Mouse (Mus musculus) cerebellum, postnatal 36 days (tissue): ENCODE measurements at regions not wholly inside any gene's neighbourhood (a gene's known extent, or its start where the extent isn't known, plus 50 kb on each side); places are given as distances from the start of the nearest gene placed in this dataset.

Experiments used
- DNase-seq, 2 experiments: peaks; one replicate each; pipeline ENCODE4 v3.0.0; 2021 to 2022; ENCODE audit warnings: mixed read lengths in 2 of 2

DNA sequence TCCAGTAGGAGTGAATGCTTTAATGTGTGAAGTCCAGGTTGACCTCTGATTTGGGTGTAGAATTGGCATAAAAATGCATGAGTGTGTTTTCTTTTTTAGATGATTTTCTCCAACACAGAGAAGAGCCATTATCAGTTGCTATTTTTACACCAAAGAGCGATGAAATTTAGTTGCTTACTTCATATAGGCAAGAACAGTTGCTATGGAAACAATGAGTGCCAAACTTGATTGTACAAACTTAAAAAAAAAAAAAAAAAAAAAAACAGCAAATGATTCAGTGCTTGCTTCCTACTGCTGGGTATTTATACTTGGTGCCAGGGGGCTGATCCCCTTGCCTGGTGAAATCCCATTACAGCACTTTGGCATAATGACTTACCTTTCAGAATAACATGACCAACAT is 268.0 kb downstream of the Sec23a start:
- no peak for DNase-seq

DNA sequence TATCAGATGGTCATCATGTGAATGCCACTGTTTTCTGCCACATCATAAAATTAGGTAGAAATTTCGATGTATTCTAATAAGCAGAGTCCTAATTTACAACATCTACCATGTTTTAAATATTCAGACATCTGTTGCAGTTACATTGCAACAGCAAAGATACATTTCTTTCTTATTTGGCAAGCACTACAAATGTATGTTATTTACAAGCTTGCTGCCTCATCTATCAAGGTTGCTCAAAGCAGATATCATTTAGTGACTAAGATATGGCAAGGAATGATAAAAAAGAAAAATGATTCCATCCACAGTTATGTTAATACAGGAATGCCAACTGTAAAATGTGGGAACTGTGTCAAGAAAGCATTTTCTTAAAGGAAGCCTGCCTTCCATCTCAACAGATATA is 283.7 kb downstream of the Sec23a start:
- no peak for DNase-seq

DNA sequence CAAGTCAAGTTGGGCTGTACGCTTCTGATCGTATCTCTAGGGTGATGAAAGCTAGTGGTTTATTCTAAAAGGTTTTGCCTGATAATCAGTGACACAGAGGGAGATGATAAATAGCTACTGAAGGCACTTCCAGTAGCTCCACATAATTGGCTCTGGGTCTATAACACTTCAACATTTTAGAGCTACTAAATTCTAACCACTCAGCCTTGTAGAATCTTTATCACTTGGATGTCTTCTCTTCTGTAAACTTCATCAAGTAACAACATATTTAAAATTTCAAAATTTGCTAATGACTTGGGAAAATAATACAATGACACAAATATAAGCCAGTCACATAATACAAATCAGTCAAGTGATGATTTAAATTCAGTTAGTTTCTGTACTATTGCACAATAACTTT is 284.3 kb downstream of the Sec23a start:
- DNase-seq, result no peak

DNA sequence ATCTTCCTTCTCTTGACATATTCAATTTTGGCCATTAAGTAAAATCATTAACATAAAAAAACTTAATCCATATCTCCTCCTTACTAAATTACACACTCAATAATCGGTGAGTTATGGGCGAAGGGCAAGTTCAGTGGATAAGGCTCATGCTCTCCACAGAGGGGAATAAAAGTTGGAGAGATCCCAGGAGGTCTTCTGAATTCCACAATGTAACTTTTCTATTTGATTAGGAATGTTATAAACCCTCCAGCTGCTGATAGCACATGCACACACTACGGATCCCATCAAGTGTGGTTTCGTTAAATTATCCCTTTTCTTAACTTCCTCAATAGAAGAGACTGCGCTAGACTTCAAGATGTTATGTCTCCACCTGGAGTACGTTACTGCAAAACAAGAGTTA is 293.9 kb downstream of the Sec23a start:
- DNase-seq, result no peak

DNA sequence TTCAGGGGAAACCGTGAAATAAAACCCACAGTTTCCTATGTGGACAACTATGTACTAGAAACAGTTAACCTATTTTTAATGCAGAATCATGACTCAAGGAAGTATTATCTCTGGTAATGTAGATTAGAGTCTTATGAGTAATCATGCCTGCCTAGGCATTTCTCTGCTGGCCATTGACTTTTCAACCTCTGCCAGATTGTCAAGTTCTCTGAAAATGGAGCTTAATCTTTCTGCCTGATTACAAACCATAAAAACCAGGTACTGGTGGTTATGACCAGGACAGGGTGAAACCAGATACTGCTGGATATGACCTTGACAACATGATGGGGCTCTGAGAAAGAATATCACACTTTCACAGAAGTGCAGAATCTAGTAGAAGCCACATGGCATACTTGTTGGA is 297.6 kb downstream of the Sec23a start:
- no peak for DNase-seq

DNA sequence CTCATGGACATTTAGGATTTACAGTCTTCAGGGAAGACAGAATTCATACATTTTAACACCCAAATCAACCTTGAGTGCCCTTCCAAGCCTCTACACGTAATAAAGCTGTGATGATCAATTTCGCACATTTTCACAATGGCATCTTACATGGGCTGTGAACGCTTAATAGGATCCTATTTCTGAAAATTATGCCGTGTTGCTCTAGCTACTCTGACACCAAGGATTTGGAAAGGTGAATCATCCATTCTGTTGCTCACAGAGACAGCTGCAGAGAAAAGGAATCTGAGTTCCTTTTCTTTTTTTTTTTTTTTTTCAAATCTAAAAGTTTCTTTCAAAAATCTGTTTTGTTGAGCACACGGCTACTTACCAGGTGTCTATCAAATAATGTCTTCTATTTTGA is 316.1 kb downstream of the Sec23a start:
- DNase-seq, result no peak

DNA sequence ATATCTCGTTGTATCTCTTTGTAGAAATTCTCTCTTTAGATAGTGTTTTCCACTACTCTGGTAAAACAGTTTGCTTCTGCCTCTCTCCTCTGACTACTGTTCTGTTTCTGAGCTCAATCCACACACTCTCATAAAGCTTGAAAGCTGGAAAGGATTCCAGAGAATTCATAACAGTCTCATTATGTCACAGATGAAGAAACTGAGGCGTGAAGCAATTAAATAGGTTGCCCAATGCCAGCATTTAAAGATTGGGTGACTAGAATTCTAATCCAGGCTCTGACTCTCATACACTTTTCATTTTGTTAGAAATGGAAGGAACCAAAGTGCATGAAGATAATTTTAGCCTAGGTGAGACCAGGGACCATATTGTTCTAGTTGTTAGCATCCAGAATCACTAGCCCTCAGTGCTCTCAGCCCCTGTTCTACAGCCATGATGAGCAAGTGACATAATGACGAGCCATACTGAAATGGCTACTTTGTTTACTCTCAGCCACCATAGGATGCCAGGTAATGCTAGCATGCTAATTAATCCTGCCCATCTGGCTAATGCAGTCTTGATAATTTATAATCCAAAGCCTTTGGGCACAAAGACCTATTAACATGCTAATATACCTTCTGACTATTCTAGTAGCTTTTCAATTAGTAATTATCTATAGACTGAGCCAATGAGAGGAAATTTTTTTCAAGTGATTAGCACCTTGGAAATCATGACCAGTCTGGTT is 341.7 kb downstream of the Sec23a start:
- no peak for DNase-seq

DNA sequence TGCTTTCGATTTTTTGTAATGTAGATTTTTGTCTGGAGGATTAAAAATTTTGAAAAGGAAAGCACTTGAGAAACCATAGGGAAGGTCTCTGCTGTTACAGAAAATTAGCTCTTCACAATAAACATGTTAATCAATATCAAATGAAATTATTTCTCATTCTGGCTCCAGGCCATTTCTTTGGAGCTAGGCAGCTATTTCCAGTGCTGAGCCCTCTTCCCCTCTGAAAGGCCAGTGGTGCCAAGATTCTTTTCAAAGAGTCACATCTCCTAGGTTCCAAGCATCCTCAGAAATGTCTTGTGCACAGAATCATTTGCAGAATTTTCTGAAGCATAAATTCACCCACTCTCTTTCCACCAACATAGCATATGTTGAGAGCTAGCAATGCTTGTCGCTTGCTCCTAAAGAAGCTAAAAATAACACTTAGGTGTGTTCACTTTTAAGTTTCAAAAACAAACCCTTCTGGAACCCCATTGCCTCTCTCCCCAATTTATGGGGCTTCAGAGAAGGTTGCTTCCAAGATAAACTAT is 357.2 kb downstream of the Sec23a start:
- no peak for DNase-seq

DNA sequence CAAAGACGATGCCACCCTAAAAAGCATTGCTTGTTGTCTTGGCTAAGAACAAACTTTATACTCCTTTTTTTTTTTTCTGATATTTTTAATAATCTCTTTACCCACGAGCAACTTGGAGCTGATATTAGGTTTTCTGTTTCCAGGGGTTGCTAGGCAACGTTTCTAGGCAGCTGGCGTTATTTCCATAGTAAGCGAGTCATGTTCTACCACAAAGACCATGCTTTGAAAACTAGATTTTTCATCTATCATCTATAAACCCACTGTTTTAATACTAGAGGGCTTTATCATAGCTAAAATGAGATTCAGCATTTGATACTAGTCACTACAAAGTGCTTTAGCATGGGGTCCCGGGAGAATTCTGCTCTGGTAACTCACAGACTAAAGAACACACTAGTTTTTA is 358.1 kb downstream of the Sec23a start:
- no peak for DNase-seq

DNA sequence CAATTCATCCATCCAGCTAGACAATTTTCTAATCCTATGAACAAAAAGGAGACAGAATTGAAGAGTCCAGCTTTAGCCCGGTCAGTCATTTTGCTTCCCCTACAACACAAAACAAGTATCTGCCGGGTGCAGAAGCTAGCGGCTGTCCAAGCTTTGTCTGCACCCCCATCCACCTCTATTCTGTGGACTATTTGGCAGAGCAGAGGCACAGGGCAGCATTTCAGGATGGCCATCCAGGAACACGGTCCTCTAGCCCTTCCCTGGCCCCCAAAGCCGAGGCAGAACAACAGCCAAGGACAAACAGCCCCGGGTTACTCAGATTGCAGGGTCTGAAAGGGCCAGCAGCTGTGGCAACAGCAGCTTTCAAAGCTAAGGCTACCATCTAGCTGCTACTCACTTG is 358.6 kb downstream of the Sec23a start:
- no peak for DNase-seq

DNA sequence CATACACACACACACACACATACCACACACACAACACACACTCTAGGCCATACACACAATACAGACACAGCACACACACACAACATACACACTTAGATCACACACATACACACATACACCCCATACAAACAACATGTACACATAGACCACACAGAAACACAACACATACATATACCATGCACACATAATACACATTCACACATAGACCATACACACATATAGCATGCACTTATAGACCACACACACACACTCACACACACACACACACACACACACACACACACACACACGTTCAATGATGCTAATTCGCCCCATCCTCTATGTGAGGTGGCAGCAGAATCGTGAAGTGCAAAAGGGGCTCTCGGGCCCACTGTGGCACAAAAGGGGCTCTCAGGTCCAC is 359.1 kb downstream of the Sec23a start:
- DNase-seq, result no peak

DNA sequence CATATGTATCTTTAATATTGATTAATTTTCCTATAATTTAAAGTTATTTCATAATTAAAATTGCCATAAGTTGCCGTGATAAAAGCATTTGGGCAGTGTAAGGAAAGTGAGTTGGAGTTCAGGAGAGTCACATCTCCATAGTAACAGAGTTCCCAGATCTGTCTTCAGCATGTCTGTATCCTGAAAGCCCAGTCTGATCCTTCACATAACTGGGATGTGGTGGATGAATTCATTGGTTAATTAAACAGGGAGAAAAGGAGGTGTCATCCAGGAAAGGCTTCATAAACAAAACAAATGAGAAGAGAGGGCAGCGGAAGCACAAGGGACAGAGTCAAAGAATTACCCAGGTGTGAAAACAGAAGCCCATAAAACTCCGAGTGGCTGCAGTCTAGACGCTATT is 363.5 kb downstream of the Sec23a start:
- no peak for DNase-seq

DNA sequence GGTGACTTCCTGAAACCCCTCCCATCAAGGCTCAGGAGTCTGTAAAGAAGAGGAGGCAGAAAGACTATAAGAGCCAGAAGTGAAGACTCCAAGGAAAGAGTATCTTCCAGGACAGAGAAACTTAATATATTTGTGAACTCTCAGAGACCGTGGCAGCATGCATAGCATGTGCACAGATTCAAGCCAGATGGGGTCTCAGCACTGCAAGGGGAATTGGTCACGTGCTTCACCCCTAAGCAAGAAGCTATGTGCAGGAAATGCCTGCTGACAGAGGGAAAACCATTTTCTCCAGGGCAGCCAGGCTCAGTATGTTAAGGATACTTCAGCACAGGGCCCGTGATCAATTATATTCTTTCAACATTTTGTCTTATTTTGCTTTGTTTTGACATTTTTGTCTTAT is 368.0 kb downstream of the Sec23a start:
- no peak for DNase-seq

DNA sequence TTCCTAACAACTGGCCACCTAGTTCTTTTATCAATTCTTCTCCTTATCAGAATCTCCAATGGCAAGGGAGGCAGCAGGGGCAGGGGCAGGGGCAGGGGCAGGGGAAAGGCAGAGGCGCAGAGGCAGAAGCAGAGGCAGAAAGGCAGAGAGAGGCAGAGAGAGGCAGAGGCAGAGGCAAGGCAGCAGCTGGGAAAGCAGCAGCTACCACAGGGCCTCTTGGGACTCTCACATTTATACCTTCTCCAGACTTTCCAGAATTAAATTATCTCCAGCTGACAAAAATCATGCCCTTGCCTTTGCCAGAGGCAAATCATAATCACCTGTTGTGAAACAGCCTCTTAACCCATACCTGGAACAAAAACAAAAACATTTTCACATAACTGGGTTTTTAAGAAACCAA is 370.4 kb upstream of the Clec14a start:
- no peak for DNase-seq

DNA sequence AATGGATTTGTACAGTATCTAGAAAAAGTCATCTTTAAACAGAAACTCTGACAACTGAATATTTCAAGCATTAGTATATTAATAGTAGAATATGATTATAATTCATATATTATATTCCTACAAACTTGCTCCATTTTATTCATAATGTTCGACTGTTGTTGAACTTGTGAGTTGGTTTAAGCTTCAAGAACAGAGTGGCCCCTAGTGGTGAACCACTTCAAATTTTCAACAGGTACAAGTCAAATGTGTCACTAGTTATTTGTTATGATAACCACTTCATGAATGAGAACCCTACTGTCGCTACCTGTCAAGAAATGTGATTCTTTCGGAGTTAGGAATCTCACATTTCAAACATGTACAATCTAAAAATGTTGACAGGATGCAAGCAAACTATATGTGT is 369.2 kb upstream of the Clec14a start:
- DNase-seq, result no peak

DNA sequence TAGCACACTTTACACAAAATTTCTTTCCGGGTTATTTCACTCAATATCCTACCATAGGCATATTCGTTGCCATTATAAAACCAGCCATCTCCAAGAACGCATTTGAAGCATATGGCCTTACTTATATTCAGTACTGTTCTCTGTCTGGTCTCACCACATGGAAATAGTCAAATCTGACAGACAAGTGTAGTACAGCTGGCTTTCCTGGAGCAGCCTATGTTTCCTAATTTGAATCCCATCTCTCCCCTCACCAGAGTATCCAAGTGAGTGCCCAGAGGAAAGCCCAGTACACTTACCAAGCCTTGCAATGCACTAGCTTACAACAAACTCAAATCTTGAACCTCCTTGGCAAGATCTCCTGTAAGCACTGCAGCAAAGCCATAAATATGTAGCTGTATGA is 363.4 kb upstream of the Clec14a start:
- no peak for DNase-seq

DNA sequence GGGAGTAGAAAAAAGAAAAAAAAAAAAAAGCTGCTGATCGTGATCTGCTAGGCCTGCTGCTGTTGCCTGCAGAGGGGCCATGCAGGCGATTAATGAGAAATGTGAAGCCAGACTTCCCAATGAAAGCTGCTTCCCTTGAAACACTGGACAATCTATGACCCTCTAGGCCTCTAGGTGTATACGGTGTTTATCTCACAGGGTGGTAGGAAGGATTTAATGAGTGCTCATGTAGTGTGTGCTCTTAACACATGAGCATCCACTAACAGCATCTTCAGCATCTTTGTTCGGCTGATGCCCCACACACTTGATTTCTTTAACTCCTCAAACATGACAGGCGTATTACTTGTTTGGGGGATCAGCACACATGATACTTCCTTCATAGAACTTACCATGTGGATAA is 359.7 kb upstream of the Clec14a start:
- DNase-seq, result no peak

DNA sequence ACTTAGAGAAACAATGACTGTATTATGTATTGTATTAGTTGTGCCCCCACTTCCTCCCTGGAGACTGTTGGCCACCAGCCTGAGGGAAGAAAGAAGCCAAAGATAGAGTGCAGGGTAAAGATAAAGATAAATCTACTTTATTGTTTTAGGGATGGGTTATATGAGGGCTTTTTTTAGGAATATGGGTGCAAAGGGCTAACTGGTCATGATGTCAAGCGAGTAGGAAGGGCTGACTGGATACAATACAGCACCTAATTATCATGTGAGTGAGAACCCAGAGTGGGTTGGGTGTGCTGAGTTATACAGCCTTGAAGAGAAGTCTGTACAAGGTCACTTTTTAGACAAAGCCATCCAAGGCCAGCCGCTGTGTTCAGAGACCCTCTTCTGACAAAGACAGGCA is 356.1 kb upstream of the Clec14a start:
- DNase-seq, result no peak

DNA sequence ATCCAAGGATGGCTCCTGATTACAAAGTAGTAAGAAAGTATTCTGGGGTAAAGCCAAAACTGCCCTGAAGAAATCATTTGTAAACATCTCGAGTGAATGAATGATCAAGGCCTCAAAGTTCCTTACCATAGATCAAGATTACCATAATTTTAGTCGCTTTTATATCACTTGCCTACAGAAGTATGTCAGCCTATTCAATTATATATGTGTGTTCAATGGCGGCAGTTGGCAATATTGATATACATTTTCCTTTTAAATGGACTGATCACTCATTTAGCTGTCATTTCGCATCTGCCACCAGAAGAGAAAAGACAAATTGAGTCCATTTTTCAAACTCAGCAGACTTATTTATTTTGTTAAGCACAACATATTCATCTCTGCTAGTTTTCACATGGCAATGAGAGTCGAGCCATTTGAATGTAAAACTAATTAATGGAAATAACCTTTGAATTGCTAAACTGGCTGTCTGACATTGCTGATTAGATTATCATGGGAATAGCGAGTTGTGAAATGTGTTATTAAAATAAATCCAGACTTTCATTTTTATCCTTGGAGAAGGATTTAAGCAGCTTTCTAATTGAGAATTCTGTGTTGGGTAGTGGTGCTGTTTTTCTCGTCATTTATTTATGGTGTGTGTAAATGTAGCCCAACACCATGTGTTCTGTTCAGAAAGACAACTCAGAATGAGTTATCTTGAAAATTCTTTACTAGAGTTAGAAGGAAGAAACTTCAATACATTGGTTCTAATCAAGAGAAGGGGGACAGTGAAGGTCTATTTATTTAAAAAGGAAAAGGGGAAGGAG is 350.6 kb upstream of the Clec14a start:
- no peak for DNase-seq

DNA sequence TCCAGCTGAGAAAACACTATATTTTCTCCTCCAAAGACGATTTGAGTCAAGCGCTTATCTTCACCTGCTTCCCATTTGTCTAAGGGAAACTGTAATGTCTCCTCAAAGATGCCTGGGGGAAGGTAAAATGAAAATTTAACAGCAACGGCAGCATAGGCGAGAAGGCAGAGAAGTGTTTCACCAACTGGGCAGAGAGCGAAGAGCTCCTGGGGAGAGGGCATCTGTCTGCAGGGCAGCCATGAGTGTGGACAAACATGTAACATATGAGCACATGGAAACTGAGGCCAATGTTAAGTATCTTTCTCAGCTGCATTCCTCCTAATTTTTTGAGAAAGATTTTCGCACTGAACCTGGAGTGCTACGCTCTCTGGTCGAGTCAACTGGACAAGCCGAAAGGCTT is 325.7 kb upstream of the Clec14a start:
- DNase-seq, result peak in 1 of 2 experiments; percentile 3

DNA sequence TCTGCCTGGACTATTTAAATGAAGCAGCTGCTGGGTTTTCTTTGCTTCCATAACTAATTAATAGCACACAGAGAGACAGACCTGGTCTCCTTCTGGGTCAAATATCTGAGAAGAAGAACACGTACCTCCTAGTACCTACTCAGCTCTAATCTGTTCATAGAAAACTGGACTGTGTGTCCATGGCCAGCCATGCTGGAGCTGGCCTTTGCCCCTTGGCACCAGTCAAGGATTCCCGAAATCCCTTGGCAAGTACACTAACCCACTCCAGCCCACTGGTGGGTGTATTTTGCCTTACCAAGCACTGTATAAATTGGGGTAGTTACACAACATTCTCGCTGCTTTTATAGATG is 322.4 kb upstream of the Clec14a start:
- DNase-seq, result no peak

DNA sequence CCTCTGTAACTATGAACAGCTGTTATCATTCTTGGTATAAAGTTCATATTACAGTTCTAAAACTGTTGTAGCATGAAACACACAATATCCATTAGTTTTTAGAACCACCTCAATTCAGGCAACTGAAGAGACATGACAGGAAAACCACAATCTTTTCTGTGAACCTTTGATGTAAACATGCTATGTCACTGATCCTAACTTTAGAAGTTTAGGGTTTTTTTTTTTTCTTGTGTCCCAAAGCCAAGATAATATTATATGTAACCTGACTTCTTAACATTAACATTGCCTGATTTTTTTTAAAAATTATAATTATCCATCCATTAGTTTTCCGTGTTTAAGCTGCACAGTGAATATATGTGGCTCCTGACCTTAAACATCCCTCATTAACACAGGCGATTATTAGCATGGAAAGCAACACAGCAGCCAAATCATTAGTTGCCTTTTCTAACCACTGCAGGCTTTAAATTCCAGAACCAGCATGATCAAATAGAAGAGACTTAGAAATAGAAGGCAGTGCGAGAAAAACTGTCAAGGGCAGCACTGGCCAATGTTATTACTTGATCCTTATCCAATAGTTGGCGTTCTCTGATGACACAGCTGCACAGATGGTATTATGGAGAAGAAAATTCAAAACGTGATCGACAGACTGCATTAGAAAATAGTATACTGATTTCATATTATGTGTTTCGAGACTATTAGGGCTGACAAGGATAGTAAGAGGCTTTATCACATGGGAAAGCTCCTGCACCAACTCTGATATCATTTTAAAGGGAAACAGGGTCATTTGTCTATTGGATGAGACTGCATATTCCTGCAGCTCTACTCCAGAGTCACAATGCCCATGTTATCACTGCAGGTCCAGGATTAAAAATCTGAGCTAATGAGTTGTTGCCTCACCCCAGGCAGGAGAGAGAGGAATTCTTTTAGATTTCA is 321.7 kb upstream of the Clec14a start:
- no peak for DNase-seq

DNA sequence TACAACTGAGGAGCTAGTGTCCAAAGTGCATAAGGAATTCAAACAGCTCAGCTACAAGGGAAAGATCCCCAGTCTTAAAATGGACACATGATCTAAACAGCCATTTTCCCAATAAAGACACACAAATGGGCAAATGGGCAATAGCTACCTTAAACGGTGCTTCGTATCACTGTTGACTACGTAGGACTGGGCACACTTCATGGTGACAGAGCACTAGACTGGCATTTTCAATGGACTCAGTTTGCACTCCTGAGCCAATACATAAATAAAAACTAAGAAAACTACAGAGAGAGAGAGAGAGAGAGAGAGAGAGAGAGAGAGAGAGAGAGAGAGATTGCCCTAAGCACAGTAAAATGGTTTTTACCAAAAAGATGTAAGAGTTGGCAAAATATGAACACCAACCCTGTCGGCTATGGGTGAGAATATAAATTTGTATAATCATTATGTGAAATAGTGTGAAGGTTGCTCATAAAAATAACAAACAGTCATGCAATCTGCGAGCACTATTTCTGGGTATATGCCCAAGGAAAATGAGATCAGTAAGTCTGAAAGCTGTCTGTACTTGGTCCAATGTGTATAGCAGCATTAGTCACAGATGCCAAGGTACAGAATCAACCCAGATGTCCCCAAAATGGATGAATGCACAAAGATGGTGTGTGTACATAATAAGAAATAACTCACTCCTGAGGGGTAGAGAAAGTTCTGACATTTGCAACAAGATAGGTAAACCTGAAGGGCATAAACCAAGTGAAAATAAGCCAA is 312.9 kb upstream of the Clec14a start:
- DNase-seq, result no peak
